Mouse (Mus musculus) heart, embryonic 10.5 days (tissue): ENCODE results near the gene Gpat2. TPM values are rescaled to one million over a fixed set of nuclear protein-coding genes. Genes with fewer than 3 reads are reported as not detected.
A peak's percentile ranks its signal among the peaks of the same experiment; 100 is the strongest.

Experiments
- DNase-seq: peaks from one replicate; pipeline ENCODE4 v3.0.0-alpha.2; 2017; ENCODE audit warnings: low spot score
- H3K27ac ChIP-seq: fragments of 300-500 bp; sonication (generic); 2 replicates; pipeline ENCODE4 v1.5.1; 2016; ENCODE audit warnings: mild to moderate bottlenecking
- H3K27me3 ChIP-seq: fragments of 300-500 bp; sonication (generic); 2 replicates; pipeline ENCODE4 v1.6.1; 2016; ENCODE audit warnings: mild to moderate bottlenecking; ENCODE audit not compliant: poor library complexity, insufficient read depth, severe bottlenecking
- H3K36me3 ChIP-seq: fragments of 300-500 bp; sonication (generic); 2 replicates; pipeline ENCODE4 v1.6.1; 2016; ENCODE audit warnings: mild to moderate bottlenecking, moderate library complexity
- H3K4me1 ChIP-seq: fragments of 300-500 bp; sonication (generic); 2 replicates; pipeline ENCODE4 v1.6.1; 2016; ENCODE audit warnings: mild to moderate bottlenecking
- H3K4me3 ChIP-seq: fragments of 300-500 bp; sonication (generic); 2 replicates; pipeline ENCODE4 v1.5.1; 2016; ENCODE audit warnings: mild to moderate bottlenecking, moderate library complexity
- H3K9me3 ChIP-seq: fragments of 300-500 bp; sonication (generic); 2 replicates; pipeline ENCODE4 v1.6.1; 2016; ENCODE audit warnings: mild to moderate bottlenecking, moderate library complexity
- WGBS: fragments of 180-500 bp; shearing (Covaris S2); methylation state at CpG from one replicate; pipeline ENCODE4 v1.1.7; 2016; 5-methylcytosine and 5-hydroxymethylcytosine counted together
- polyA plus RNA-seq: library from polyadenylated mRNA; unstranded; fragments of >200 nt; fragmentation: Nextera tagmentation; extraction: Ambion mirVana; gene quantifications from 2 replicates; pipeline ENCODE4 v1.2.1, GENCODE M21; 2016

Gpat2 gene
- polyA plus RNA-seq, result 0.28 and 0.71 TPM in 2 replicates

DNA sequence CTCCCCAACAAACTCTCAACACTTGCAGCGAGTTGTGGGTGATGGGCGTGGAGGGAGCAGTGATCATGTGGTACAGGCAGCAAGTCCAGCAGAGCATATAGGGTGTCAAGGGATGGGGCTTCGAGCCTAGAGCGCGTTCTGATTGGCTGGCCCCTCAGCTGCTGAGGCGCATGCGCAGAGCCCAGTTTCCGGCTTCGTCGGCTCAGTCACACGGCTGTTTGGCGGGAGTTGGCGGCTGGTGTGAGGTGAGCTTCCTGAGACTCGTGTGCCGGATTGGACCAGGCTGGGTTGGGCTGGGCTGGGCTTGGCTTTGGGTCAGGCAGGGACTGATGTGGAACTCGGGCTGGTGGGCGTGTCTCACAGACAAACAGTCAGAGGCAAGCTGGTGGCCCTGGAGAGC lies at the start of gene Gpat2:
Gene Gpat2, plus strand, starts transcription at position 223 of the 400 bp plus-strand sequence.
- no peaks in the 10 kb centered on the region for H3K36me3 ChIP-seq
- H3K27me3 ChIP-seq, result 0 out of 2 replicates have a peak, but pooled peaks cover 3% of the 10 kb centered on the region
- 80% methylated on average over 17 of the region's 17 CpGs for WGBS
- H3K4me1 ChIP-seq, result peaks cover 13% of the 10 kb centered on the region
- no peak within 1 kb of the TSS for H3K4me3 ChIP-seq
- peaks cover 3% of the 10 kb centered on the region; the same call in 1 of the 2 replicates for H3K9me3 ChIP-seq
- H3K27ac ChIP-seq, result 0 out of 2 replicates have a peak within 1 kb of the TSS, but pooled peaks have one; percentile 8
- DNase-seq, result no peak

DNA sequence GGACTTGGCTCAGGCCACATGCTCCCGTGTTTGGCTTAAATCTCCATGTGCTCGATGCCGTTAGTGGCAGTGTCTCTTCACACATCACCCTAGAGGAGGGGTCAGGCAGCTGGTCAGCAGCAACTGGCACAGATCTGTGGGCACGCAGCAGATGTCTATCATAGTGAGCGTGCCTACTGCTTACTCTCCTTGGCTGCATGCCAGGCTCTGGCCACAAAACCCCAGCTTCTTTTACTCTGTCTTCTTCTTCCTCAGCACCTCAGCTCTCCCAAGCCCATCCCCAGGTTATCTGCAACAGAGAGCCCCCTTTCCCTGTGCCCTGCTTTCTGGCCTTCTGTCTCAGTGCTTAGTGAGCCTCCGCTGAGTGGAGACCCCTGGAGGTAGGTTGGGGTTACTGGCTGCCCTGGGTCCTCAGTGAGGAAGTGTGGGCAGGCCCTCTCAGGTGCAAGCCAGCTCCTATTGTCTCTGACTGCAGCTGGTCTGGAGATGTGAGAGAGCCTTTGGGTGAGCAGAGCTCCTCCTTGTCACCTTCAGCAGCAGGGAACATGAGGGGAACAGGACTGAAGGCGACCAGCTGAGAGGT lies 49.1 kb upstream of the Gpat2 start:
- Histone ChIP-seq H3K27ac (peak overlapping the region; percentile 32; the same call in 1 of the 2 replicates), H3K4me1 (peaks cover 73% of the 10 kb centered on the region)

DNA sequence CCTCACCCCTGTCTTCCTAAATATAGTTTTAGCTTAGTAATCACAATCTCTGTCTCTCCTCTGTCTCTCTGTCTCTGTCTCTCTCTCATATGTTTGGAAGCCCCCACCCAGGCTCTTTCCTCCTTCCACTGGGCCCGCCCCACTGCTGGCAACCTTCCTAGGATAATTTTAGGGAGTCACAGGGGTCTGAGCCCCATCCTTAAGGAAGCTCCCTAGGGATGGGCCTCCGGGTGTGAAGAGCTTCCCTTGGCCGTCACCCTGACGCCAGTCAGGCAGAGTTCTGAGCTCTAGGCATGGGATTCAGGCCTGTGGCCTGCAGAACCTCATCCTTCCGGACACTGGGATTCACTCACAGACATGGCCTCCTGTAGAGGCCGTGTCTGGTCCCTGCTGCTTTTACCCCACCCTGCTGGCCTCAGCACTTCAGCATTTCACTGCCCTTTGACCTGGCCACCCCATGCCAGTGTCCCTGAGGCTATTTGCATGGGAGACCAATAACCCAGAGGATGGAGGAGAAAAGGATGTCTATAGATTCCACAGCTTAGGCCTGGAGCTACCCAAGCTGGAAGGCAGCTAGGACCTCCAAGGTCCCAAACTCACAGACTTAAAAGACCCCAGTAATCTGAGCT lies 48.5 kb upstream of the Gpat2 start:
- 81% methylated on average over 6 of the region's 6 CpGs for WGBS
- Histone ChIP-seq H3K27ac (peak overlapping the region; percentile 32), H3K27me3 (no peaks in the 10 kb centered on the region), H3K4me3 (no peak overlapping the region), H3K9me3 (no peaks in the 10 kb centered on the region), H3K36me3 (no peaks in the 10 kb centered on the region), H3K4me1 (peaks cover 66% of the 10 kb centered on the region)
- DNase-seq, result no peak

More for the DNA sequence above, 49.1 kb upstream of the Gpat2 start:
- 50% methylated on average over 7 of the region's 7 CpGs for WGBS
- Histone ChIP-seq H3K4me3 (no peak overlapping the region), H3K9me3 (no peaks in the 10 kb centered on the region), H3K27me3 (no peaks in the 10 kb centered on the region), H3K36me3 (no peaks in the 10 kb centered on the region)
- DNase-seq, result no peak

DNA sequence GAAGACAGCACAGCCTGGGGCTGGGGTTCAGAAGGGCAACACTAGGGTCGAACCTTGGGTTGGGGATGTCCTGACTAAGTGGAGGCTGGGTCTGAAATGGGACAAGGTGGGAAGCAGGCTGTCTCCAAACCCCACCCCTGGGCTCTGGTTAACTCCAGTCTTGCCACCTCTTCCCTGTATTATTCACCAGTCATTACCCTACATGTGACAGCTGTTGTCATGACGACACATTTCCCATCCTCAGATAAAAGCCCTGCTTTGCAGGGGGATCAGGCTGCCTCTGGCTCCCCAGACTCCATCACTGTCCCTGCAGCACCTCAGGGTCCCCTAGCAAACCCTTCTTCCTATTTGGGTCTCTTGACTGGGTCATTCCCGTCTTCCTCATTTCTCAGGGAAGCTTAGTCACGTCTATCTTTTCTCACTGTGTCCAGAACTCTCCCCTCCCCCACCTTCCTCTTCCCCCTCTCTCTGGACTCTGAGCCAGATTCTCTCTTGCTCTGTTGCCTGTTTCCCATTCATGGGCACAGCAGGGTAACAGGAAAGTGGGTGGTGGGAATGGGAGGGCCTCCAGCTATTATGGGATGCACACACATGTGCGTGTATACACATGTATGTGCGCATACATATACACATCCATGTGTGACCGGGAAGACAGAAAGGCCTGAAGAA lies 46.9 kb upstream of the Gpat2 start:
- Histone ChIP-seq H3K4me1 (peaks cover 52% of the 10 kb centered on the region), H3K27me3 (no peaks in the 10 kb centered on the region), H3K36me3 (no peaks in the 10 kb centered on the region), H3K4me3 (no peak overlapping the region), H3K9me3 (no peaks in the 10 kb centered on the region), H3K27ac (peak overlapping the region; percentile 49; the same call in 1 of the 2 replicates)
- WGBS, result 67% methylated on average over 7 of the region's 7 CpGs
- no peak for DNase-seq

DNA sequence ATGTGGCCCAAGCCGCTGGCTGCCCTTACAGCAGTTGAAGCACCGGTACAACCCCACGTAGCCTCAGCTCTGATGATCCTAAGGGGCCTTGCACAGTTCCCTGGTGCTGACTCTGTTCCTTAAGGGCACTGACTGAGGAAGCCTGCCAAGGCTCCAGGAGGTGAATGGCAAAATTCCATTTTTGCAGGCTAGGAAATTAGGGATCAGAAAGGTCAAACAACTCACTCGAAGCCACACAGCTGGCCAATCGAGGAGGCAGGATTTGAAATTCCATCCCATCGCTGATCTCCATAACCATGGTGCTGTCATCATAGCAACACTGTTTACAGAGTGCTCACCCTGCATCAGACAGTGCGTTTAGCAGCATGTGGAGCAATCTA lies 46.4 kb upstream of the Gpat2 start:
- H3K4me1 ChIP-seq, result peaks cover 49% of the 10 kb centered on the region
- H3K27me3 ChIP-seq, result 0 out of 2 replicates have a peak, but pooled peaks cover 1% of the 10 kb centered on the region
- WGBS, result 75% methylated on average over 7 of the region's 7 CpGs
- peak overlapping the region; percentile 49; the same call in 1 of the 2 replicates for H3K27ac ChIP-seq
- H3K36me3 ChIP-seq, result no peaks in the 10 kb centered on the region
- no peak for DNase-seq
- no peak overlapping the region for H3K4me3 ChIP-seq
- H3K9me3 ChIP-seq, result no peaks in the 10 kb centered on the region

DNA sequence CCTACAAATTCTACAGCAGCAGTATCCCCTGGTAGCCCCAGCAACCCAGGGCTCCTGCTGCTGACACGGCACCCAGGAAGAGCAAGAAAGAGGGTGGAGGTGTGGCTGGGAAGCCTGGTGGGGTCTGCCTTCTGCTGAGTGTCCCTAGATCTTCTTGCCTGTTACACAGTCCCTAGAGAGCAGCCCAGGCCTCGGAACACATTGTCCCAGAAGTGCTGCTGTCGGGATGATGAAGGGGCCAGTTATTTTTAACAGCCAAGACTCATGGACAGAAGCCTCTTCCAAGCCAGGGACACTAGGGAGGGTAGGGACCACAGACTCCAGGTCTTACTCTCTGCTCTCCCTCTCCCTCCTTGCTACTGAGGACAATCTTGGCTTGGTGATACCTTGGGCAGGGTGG lies 45.7 kb upstream of the Gpat2 start:
- Histone ChIP-seq H3K36me3 (no peaks in the 10 kb centered on the region), H3K27me3 (0 out of 2 replicates have a peak, but pooled peaks cover 4% of the 10 kb centered on the region), H3K4me3 (no peak overlapping the region), H3K4me1 (peaks cover 46% of the 10 kb centered on the region), H3K9me3 (no peaks in the 10 kb centered on the region), H3K27ac (peak overlapping the region; percentile 49)
- no peak for DNase-seq
- WGBS, result 51% methylated on average over 3 of the region's 3 CpGs

DNA sequence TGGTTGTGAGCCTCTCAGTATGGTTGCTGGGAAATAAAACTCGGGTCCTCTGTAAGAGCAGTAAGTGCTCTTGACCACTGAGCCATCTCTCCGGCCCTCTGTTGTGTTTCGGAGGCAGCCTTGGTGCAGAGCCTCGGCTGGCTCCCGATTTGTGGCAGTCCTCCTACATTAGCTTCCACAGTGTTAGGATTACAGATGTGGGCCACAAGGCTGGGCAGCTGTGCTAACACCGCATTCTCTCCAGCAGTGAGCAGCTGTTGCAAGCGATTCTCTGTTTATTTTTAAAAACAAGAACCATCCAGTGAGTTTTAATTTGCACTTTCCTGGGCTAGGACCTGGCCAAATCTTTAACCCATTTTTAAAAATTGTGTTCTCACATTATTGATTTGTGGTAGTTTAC lies 41.1 kb upstream of the Gpat2 start:
- Histone ChIP-seq H3K27me3 (peaks cover 8% of the 10 kb centered on the region; the same call in 1 of the 2 replicates), H3K4me1 (peaks cover 24% of the 10 kb centered on the region), H3K36me3 (no peaks in the 10 kb centered on the region), H3K27ac (no peak overlapping the region), H3K9me3 (no peaks in the 10 kb centered on the region), H3K4me3 (no peak overlapping the region)
- WGBS, result 68% methylated on average over 7 of the region's 7 CpGs
- DNase-seq, result no peak

DNA sequence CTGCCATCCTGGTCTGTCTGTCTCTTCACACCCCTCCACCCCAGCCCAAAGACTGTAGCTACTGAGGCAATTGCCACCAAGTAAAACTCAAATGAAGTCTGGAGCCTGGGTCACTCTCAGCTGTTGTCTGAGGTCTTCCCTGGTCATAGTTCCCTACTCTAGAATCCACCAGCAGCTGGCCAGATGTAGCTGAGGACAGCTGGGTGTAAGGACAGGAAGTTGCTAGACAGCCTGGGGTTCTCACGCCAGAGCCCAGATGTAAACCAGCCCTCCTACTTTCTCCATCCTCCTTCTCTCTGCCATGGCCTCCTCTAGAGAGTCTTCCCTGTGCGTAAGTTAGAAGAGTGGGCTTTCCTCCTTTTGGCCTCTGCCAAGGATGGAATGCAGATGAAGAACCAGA lies 37.5 kb upstream of the Gpat2 start:
- peaks cover 8% of the 10 kb centered on the region; the same call in 1 of the 2 replicates for H3K27me3 ChIP-seq
- H3K4me3 ChIP-seq, result no peak overlapping the region
- H3K36me3 ChIP-seq, result no peaks in the 10 kb centered on the region
- no peak for DNase-seq
- H3K9me3 ChIP-seq, result no peaks in the 10 kb centered on the region
- WGBS, result 71% methylated on average over 2 of the region's 2 CpGs
- H3K4me1 ChIP-seq, result peaks cover 15% of the 10 kb centered on the region
- H3K27ac ChIP-seq, result 0 out of 2 replicates have a peak overlapping the region, but pooled peaks have one; percentile 22

DNA sequence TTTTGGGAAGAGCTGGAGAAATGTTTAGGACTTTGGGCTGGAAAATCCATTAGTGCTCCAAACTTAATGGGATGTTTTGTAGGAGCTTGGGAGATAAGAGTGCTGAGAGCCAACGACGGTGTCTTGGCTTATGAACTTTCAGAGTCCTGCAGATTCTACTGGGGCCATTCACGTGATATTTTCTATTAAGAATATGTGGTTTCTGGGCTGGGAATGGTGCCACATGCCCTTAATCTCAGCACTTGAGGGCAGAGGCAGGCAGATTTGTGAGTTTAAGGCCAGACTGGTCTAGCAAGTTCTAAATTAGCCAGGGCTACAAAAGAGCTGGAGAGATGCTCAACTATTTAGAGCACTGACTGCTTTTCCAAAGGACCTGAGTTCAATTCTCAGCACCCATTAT lies 34.6 kb upstream of the Gpat2 start:
- no peak overlapping the region for H3K4me3 ChIP-seq
- H3K36me3 ChIP-seq, result no peaks in the 10 kb centered on the region
- 61% methylated on average over 3 of the region's 3 CpGs for WGBS
- H3K27me3 ChIP-seq, result peaks cover 4% of the 10 kb centered on the region; the same call in 1 of the 2 replicates
- H3K27ac ChIP-seq, result no peak overlapping the region
- no peaks in the 10 kb centered on the region for H3K9me3 ChIP-seq
- no peak for DNase-seq
- H3K4me1 ChIP-seq, result peaks cover 30% of the 10 kb centered on the region

DNA sequence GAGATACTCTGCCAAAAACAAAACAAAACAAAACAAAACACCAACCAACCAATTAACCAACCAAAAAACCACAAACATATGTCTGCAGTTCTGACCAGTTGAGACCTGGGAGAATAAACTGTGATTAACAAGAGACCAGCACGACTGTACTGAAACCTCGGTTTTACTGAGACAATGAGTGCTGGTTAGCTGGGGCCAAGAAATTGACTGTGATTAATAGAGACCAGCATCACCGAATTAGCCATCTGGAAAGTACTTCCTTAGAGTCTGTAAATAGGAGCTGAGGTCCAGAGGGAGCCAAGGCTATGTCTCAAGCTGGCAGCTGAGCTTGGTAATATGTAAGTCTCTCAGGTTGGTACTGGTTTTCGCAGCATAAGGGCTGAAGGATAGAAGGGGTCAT lies 34.2 kb upstream of the Gpat2 start:
- no peaks in the 10 kb centered on the region for H3K9me3 ChIP-seq
- H3K36me3 ChIP-seq, result no peaks in the 10 kb centered on the region
- peaks cover 4% of the 10 kb centered on the region; the same call in 1 of the 2 replicates for H3K27me3 ChIP-seq
- no peak overlapping the region for H3K27ac ChIP-seq
- DNase-seq, result no peak
- 75% methylated on average over 4 of the region's 4 CpGs for WGBS
- H3K4me3 ChIP-seq, result no peak overlapping the region
- peaks cover 31% of the 10 kb centered on the region for H3K4me1 ChIP-seq

DNA sequence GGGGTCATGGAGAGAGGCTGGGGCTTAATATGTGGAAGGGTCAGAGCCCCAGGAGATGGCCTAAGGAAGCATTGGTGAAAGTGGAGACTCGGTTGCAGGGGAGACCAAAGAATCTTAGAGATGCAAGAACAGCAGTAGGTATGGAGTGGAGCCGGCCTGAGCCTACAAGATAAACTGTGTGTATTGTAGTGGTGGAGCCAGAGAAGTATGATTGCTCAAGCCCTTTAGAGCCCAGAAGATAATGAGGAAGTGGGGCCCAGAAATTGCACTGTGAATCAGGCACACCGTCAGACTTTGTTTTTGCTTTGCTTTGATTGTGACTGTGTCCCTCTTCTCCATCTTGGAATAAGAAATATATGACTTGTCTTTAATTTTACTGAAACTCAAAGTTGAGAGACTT lies 33.7 kb upstream of the Gpat2 start:
- no peak overlapping the region for H3K27ac ChIP-seq
- no peak for DNase-seq
- peaks cover 31% of the 10 kb centered on the region for H3K4me1 ChIP-seq
- H3K4me3 ChIP-seq, result no peak overlapping the region
- WGBS, result 34% methylated on average over 3 of the region's 3 CpGs
- H3K27me3 ChIP-seq, result peaks cover 4% of the 10 kb centered on the region; the same call in 1 of the 2 replicates
- no peaks in the 10 kb centered on the region for H3K36me3 ChIP-seq
- H3K9me3 ChIP-seq, result no peaks in the 10 kb centered on the region

DNA sequence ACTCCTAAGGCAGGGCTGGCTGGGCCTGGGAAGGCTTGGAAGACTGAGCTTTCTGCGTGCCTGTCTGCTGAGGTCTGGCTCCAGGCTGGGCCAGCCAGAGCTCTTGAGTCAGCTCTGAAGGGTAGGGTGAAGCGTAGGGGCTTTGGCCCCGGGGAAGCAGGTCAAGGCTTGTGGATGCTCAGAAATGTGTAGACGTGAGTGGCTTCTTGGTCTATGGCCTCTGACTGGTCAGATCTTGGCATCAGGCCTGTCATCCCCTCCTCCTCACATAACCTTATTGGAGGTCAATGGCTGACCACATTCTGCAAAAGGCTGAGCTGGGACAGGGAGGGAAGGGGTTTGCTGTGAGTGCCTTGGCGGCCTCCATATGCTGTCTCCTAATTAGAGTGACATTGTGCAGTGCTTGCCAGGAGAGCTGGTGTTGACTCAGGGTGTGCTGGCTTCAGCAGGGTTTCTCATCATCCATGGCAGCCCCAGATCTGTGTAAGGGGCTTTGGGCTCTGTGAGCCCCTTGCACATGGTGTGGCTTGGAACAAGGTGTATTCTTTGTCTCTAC lies 30.3 kb upstream of the Gpat2 start:
- WGBS, result 70% methylated on average over 5 of the region's 5 CpGs
- Histone ChIP-seq H3K9me3 (no peaks in the 10 kb centered on the region), H3K4me1 (peaks cover 35% of the 10 kb centered on the region), H3K36me3 (no peaks in the 10 kb centered on the region), H3K27me3 (no peaks in the 10 kb centered on the region), H3K27ac (peak overlapping the region; percentile 37; the same call in 1 of the 2 replicates), H3K4me3 (no peak overlapping the region)
- no peak for DNase-seq

DNA sequence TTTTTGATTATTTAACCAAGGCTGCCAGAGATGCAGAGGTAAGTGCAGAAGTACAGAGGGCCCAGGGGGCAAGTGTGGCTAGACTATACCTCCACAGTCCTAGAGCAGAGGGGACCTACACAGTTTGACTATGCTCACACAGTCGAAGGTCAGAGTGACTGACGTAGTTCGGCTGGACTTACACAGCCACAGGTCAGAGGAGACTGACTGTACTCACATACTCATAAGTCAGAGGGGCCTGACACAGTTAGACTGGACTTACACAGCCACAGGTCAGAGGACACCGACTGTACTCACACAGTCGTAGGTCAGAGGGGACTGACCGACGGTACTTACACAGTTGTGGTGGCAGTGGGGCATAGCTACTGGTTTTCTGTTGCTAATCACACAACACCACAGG lies 26.3 kb upstream of the Gpat2 start:
- DNase-seq, result no peak
- Histone ChIP-seq H3K27me3 (no peaks in the 10 kb centered on the region), H3K4me1 (peaks cover 64% of the 10 kb centered on the region), H3K36me3 (no peaks in the 10 kb centered on the region), H3K27ac (no peak overlapping the region), H3K9me3 (no peaks in the 10 kb centered on the region), H3K4me3 (no peak overlapping the region)
- WGBS, result 89% methylated on average over 7 of the region's 7 CpGs
